Mouse (Mus musculus) left cerebral cortex, postnatal 4 days (tissue): ENCODE results near the gene Synj2. TPM values are rescaled to one million over a fixed set of nuclear protein-coding genes. Genes with fewer than 3 reads are reported as not detected.

ENCODE experiments used
- DNase-seq: peaks from one replicate; pipeline ENCODE4 v3.0.0-alpha.2; 2022
- intact Hi-C: fragments of 180-260 bp; cut with DNase I; formaldehyde crosslinking; loops from one replicate; pipeline ENCODE4 v1.15.1; 2025
- total RNA-seq, 2 experiments: library from RNA; stranded (reverse); gene quantifications; 2 replicates each; pipeline ENCODE4 v1.2.3; 2021

Gene Synj2
- total RNA-seq, 2 experiments from 2014 or later: 9.7 to 13.3 TPM

DNA sequence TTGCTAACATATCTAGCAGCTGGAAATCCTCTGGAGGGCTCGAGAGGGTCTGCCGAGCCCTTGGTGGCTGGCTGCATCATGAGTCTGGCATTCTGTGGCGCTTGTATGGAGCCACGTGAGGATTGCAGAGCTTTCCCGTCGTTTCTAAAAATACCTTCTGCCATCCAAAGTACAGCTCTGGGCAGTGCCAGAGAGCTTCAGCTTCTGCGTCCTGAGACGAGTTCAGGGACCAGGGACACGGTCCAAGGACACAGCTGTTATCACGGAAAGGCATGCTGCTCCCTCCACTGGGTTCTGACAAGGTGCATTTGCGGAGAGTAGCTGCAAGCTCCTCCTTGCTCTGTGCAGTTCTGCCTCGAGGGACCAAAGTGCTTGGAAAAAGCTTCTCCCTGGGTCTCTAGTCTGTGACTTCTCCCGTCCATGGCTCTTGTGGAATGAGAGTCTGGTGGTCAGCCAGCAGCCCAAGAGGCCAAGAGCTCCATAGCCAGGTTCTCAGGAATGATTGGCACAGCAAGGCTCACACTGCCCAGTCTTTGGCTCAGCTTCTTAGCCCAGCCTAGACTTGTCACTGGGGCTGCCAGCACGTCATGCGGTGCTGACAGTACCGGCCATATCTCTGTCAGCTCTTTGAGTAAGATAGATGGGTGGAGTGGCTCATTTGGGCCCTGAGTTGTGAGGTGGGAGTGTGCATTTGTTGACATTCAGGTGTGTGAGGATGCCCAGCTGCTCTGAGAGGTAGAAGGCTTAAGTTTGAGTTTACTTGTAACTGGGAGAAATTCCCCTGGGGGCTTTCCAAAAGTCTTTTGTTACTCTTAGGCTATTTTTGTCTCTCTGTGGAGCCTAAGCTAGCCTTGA lies 56.5 kb downstream of the Synj2 start:
- intact Hi-C loops: no loop called here

DNA sequence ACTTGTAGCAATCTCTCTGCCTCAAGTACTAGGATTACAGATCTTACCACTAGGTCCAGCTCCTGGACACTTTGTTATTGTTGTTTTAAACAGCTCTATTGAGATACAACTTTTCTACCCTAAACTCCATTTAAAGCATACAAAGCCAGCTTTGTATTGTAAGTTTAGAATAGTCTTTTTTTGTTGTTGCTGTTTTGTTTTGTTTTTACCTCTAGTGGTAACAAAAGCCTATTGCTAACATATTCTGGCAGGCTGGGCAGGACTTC lies 57.1 kb downstream of the Synj2 start:
- no peak for DNase-seq
- intact Hi-C loops: no loop called here

More for the DNA sequence above, 56.5 kb downstream of the Synj2 start:
- peak; percentile 70 for DNase-seq

DNA sequence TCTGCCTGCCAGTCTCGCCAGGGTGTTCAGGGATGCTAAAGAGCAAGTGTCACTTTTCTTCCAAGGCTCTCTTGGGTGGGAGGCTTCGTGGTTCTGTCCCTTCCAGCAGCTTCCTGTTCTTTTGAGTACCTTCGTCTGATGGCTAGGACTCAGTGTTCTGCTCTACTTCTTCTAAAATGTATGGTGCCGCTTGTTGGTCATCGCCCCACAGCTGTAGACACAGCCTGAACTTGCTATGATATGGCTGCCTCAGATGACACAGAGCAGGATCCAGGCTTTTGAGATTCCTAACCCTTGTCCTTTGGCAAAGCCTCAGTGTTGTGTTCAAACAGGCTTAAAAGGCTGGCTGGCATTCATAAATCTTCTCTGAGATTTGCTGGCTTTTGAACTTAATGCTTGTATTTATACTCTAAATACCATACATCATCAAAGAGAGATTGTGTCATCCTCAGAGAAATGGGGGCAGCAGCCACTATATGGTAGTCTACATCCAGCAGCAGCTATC lies 58.0 kb downstream of the Synj2 start:
- intact Hi-C loops: no loop called here
- DNase-seq: no peak

DNA sequence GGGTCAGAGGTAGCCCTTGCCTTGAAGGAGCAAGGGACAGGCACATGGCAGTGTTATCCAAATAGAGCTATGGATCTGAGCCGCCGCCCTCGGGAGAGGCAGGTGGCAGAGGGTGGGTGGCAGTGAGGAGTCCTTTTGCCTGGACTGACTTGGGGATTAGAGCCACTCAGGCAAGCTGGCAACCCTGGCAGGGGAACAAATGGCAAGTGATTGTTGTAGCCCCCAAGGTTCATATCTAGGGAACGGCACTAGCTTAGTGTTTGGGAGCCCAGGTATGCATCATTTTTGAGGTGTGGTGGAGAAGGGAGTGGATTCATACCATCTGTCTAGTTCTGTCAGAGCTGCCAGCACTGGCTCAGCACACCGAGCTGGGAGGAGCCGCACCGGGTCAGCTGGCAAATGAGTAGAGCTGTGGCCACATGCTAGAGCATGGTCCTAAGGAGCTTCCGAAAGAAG lies 59.8 kb downstream of the Synj2 start:
- DNase-seq: peak; percentile 67
- intact Hi-C loops: loop anchor here (10.0 kb wide), 1 partner anchor 206 kb away; no protein-coding TSS in a partner anchor

DNA sequence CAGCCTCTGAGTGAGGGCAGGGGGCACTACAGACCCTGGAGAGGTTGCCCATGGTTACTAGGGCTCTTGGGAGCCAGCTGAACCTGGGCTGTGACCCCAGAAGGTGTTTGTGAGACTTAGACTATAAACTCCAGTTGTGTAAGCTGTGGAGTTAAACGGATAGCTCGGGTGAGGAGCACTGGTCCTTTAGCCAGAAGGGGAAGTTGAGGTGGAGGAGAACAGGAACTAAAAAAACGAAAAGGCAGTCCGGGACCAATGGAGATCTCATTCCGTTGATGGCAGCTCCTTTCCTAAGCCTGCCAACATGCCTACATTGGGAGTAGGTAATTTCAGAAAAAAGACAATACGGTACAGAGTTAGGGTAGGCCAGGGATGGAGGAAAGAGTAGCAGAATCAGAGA lies 60.3 kb downstream of the Synj2 start:
- intact Hi-C loops: loop anchor here (10.0 kb wide), 1 partner anchor 207 kb away; no protein-coding TSS in a partner anchor
- no peak for DNase-seq

DNA sequence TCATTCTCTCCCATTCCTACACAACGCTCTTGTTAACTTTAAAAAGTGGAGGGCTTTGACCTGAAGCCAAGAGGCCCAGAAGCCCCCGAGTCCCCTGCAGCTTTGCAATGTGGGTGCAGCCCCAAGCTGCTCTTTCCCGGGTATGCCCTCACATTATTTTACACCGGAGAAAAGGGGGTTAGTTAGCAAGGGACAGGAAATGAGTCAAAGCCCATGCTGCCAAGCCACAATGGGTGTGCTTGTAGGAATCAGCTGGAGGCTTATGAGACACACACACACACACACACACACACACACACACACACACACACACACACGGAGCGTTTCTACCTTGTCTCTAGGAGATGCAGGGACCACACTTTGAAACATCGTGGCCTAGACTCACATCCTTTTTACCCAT lies 60.8 kb downstream of the Synj2 start:
- DNase-seq: no peak
- intact Hi-C loops: loop anchor here (10.0 kb wide), 1 partner anchor 207 kb away; no protein-coding TSS in a partner anchor

DNA sequence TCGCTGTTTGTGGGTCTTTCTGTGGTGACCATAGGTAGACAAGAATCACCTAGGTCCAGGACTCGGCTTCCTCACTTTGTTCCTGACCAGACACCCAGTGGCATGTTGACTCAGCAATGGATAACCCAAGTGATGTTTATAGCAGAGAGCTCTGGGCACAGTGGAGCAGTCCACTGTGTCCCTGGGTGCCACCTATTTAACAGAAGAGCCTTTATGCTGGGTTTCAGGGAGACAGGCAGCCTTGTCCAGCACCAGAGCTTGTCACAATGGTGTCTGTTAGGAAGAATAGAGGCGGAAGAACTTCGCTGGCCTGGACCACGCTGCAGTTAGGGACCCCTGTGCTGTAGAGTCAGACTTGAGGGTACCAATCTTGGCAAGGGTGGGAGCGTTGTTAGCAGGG lies 61.5 kb downstream of the Synj2 start:
- intact Hi-C loops: loop anchor here (10.0 kb wide), 1 partner anchor 208 kb away; no protein-coding TSS in a partner anchor
- DNase-seq: no peak

DNA sequence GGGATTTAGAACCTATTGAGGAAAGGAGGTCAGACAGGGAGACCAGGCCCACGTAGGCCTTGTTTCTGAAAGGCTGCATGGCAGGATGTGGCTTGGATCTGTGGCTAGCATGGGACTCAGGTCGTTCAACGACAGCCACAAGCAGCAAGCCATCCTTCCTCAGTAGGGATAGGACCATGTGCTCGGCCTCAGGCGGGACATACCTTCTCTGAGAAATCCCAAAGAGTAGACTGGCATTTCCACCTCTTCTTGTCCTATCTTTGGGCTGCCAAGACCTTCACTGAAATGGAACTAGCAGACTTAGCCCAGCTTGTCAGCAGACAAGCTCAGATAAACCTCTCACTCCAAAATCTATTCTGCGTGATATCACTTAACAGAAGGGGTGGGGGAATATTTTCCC lies 62.6 kb downstream of the Synj2 start:
- intact Hi-C loops: loop anchor here (10.0 kb wide), 1 partner anchor 209 kb away; no protein-coding TSS in a partner anchor

DNA sequence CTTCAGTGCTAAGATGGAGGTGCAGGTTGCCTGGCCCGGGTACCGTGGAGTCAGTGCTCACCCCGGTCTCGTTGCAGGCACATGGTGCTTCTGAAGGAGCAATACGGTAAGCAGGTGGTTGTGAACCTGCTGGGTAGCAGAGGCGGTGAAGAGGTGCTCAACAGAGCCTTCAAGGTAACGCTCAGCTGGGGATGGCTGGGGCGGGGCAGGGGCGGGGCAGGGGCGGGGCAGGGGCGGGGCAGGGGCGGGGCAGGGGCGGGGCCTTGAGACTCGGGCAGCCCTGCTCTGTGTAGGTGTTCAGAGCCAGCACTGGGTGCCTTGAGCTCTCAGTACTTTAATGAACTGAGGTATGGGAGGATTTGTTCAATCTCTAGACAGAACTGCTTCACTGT lies 64.2 kb downstream of the Synj2 start:
- DNase-seq: no peak
- intact Hi-C loops: loop anchor here (10.0 kb wide), 1 partner anchor 210 kb away; no protein-coding TSS in a partner anchor

More for the DNA sequence above, 62.6 kb downstream of the Synj2 start:
- no peak for DNase-seq

DNA sequence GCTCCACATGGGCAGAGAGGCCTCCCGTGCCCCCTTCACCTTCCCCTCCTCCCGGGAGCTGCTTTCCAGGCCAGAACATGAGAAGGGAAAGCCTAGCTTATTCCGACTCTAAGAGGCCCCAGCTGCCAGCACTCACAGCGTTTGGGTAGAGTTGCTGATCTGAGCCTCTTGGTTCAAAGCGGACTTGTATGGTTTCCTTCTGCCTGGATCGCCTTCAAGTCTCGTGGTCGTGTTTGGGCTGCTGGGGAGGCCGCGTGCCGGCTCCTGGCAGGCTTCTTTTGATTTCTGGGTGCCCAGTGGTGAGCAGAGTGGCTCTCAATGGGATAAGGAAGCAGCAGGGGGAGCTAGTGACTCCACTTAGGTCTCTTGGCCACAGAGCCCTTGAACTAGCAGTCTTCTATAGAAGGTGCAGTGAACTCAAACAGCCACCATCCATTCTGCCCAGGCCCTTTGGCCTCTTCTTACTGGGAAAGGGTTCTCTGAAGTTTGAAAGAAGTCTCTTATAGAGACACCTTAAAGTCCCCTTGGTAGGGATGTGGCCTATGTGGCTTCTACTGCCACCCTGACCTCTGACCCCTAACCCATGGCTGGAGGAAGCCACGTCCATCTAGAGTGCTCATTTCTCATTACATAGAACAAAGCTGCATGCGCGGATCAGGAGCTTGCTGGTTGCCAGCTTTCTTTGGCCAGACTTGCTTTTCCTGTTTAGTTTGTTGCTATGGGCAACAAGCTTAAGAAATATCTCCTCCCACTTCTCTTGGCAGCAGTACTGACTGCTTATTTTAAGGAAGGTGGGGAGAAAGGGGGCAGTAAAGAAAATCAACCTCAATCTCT lies 64.8 kb downstream of the Synj2 start:
- intact Hi-C loops: loop anchor here (10.0 kb wide), 1 partner anchor 211 kb away; no protein-coding TSS in a partner anchor
- no peak for DNase-seq

DNA sequence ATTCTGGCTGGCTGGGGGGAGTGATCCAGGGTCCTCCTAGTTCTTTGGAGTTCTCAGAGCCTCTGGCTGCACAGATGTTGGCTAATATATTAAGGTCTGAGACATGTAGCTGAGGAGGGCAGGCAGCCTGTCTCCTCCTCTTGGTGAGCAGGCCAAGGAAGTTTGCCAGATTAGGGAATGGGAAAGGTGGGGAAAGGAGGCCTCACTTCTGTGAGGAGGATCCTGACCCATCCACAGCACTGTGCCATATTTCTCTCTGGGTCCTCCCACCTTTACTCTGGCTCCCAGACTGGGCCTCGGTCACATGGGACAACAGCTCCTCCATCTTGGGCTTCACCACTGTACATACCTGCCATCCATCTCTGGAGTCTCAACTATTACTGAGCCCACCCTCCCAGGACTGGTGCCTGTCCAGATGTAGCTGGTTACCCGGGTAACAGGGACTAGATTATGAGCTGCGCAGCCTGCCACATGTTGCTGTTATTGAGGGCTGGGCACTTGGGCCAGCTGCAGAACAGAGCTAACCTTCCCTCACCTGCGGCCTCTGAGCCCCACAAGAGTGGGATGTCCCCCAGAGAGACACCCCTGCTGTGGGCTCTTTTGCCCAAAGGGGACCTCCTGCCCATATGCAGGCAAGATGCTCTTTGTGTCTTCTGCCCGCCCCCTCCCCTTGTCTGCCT lies 66.2 kb downstream of the Synj2 start:
- intact Hi-C loops: loop anchor here (10.0 kb wide), 1 partner anchor 212 kb away; no protein-coding TSS in a partner anchor
- no peak for DNase-seq

DNA sequence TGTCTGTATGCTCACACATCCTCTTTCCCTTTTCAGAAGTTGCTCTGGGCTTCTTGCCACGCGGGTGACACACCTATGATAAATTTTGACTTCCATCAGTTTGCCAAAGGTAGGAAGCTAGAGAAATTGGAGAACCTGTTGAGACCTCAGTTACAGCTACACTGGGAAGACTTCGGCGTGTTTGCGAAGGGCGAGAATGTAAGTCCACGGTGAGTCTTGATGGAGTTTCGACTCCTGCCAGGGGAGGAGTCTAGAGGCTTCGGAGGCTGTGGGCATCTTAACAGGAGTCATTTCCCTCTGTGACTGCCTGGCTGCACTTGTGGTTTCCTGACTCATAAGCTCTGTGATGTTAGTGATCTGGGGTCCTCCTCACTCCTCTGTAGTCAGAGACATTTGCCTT lies 66.8 kb downstream of the Synj2 start:
- intact Hi-C loops: loop anchor here (10.0 kb wide), 1 partner anchor 213 kb away; no protein-coding TSS in a partner anchor
- DNase-seq: no peak

DNA sequence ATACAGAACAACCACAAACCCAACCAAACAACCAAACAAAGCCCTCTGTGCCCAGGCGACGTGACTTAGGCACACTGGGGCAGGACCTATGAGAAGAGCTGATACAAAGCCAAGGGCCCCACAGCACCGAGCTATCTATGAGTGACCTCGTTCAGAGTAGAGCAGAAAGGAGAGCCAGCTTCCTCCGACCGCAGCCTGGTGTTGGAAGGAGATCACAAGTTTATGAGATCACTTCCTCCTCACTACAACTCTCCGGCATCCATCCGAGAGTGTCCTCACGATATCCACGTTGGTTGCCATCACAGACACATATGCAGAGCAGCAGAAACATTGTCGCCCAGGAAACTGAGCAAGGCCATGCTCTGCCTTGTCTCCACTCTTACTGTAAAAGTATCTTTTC lies 67.5 kb downstream of the Synj2 start:
- DNase-seq: no peak
- intact Hi-C loops: loop anchor here (10.0 kb wide), 1 partner anchor 214 kb away; no protein-coding TSS in a partner anchor

DNA sequence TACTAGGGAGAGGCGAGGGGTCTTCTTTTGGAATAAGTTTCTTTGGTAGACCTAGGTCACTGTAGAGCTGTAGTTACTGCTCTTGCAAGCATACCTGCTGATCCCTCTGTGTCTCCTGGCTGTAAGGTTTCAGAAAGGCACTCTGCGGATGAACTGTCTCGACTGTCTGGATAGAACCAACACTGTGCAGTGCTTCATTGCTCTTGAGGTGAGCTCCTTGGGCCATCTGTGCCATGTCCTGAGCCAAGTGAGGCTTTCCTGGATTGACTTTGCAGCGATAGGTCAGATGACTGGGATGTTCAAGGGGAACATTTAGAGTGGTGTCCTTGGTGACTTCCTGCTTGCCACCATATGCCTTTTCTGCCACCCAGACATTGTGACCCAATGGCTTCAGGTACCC lies 68.5 kb downstream of the Synj2 start:
- intact Hi-C loops: loop anchor here (10.0 kb wide), 1 partner anchor 215 kb away; no protein-coding TSS in a partner anchor
- no peak for DNase-seq

DNA sequence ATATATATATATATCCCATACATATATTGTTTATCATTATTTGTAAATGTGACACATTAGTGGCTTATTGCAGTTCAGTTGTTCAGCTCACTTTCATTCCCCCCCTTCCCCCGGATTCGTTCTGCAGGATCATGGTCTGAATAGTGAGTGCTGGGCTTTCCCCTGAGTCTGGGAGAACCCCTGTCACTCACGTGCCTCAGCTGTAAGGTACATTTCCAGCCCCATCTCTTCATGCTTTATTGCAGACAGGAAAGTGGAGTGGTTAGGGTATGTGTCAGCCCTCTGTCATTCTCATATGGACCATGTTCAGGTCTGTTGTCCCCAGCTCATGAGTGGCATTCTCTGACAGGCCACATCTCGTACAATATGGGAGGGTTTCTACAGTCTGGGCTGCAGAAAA lies 72.0 kb downstream of the Synj2 start:
- DNase-seq: no peak
- intact Hi-C loops: no loop called here

DNA sequence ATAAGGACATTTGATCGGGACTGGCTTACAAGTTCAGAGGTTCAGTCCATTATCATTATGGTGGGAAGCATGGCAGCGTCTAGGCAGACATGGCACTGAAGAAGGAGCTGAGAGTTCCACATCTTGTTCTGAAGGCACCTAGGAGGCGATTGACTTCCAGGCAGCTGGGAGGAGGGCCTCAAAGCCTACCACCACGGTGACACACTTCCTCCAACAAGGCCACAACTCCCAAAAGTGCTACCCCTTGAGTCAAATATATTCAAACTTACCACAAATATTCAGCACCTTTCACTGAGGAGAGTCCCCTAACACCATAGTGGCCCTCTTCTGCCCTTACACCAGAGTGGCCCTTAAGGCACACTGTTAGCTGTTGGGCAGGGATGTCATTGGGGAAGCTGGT lies 73.9 kb downstream of the Synj2 start:
- intact Hi-C loops: loop anchor here (5.0 kb wide), 1 partner anchor 78 kb away; no protein-coding TSS in a partner anchor
- DNase-seq: no peak

DNA sequence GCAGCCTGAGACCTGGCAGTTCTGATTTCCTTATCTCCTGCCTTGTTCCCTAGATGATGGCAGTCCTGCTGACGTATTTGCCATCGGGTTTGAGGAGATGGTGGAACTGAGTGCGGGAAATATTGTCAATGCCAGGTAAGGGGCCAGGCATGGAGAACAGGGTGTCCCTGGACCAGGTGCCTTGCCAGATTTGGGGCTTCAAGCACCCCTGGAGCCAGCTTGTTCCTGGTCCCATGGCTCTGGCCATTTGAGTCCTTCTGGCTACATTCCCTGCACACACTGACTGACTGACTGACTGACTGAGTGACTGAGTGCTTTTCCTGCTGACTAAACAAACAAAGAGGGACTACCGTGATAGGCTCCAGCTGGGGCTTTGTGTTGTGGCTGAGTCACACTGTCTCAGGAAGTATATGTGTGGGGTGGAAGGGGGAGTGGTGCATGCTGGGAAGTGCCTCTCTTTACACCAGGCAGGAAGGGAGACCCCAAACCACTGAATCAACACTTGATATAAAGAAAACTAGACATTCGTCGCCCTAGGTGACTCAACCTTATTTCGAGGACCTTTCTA lies 75.2 kb downstream of the Synj2 start:
- intact Hi-C loops: loop anchor here (5.0 kb wide), 1 partner anchor 79 kb away; no protein-coding TSS in a partner anchor
- DNase-seq: no peak

DNA sequence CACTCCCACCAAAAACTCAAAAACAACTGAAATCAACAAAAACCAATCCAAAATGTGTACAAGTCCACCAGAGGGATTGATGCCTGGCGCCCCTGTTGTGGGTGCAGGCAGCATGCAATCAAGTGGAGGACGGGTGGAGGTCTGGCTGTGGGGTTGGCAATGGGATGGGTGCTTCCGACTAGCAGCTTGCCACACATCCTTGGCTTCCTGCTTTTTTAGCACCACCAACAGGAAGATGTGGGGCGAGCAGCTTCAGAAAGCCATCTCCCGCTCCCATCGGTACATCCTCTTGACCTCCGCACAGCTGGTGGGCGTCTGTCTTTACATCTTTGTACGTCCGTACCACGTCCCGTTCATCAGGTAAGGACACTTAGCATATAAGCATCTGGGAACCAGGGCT lies 76.2 kb downstream of the Synj2 start:
- DNase-seq: no peak
- intact Hi-C loops: loop anchor here (5.0 kb wide), 1 partner anchor 80 kb away; no protein-coding TSS in a partner anchor

DNA sequence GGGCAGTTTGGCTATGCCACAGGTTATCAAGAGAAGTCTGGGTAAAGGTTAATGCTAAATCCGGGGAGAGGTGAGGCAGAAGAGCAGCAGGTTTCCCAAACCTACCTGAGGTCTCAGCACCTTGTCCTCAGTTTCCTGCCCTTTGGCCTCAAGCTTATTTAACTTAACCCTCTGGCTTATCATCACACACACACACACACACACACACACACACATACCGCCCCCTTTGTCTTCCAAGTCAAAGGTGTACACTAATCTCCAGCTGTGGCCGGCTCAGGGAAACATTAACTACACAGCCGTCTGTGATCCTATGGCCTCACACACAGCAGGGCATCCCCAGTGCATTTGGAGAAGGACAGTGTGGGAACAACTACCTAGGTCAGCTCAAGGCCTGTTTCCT lies 77.3 kb downstream of the Synj2 start:
- intact Hi-C loops: loop anchor here (5.0 kb wide), 1 partner anchor 81 kb away; no protein-coding TSS in a partner anchor
- no peak for DNase-seq

DNA sequence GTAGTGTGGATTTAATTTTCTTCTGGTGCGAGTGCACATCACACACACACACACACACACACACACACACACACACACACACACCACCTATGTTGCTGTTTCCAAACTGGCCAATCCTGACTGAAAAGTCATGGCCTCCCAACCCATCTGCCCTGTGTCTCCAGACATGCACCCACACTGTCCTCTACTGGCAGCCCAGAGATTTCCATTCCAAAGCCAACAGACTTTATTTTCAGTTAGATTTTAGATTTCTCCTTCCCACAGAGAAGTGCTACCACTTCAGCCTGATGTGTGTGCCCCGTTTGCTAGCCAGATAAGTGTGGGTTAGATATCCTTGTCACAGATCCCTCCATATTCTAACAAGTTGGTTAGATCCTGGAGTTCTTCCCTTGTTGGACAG lies 78.7 kb downstream of the Synj2 start:
- DNase-seq: peak; percentile 47
- intact Hi-C loops: loop anchor here (5.0 kb wide), 1 partner anchor 82 kb away; no protein-coding TSS in a partner anchor
